Mouse (Mus musculus) neutrophil, adult 65 days (primary cell): ENCODE measurements around the gene Slc24a5. TPM values are rescaled to one million over a fixed set of nuclear protein-coding genes. Genes with fewer than 3 reads are reported as not detected.

Experiments used
- total RNA-seq: library from RNA; stranded (reverse); gene quantifications from 2 replicates; pipeline ENCODE4 v1.2.4, GENCODE M21; 2023

Gene Slc24a5
- total RNA-seq = 0.22 TPM in 1 of 2 replicates, not detected in the other

GRCm38 (mm10) chr2:125067894-125068293 lies at the start of gene Slc24a5:
TSS of gene Slc24a5 (plus strand) at chr2:125068124.

GRCm38 (mm10) chr2:125123477-125123852 lies 55.5 kb downstream of the Slc24a5 start, which contains the start of gene Myef2:
TSS of gene Myef2 (minus strand) at chr2:125123661.

GRCm38 (mm10) chr2:125135903-125136811 lies 68.2 kb downstream of the Slc24a5 start, which contains the start of gene Ctxn2:
TSS of gene Ctxn2 (plus strand) at chr2:125136692.

Other genes starting within 250 kb of the Slc24a5 start
- gene Myef2, start 55.5 kb downstream of the Slc24a5 start, total RNA-seq = 9.6 TPM in 2 replicates
- not detected in 2 replicates for gene Ctxn2, start 68.6 kb downstream of the Slc24a5 start, total RNA-seq
- gene Slc12a1, start 84.4 kb downstream of the Slc24a5 start, total RNA-seq = not detected in 2 replicates
- gene Dut, start 179.1 kb downstream of the Slc24a5 start, total RNA-seq = 36.3 and 39.1 TPM in 2 replicates